Mouse (Mus musculus) brain, embryonic 14.5 days (tissue): ENCODE results near the gene Rnf26.

ENCODE experiments used
- CTCF ChIP-seq: fragments of 200-500 bp; IDR thresholded peaks from 2 replicates; pipeline ENCODE4 v1.5.1; 2012; ENCODE audit warnings: inconsistent platforms, mild to moderate bottlenecking, moderate library complexity, borderline replicate concordance; ENCODE audit not compliant: insufficient read depth, insufficient read length; ENCODE audit errors: extremely low read depth
- POLR2A ChIP-seq: fragments of 200-500 bp; IDR thresholded peaks from 2 replicates; pipeline ENCODE4 v1.6.1; 2012; ENCODE audit warnings: mild to moderate bottlenecking, inconsistent platforms, borderline replicate concordance; ENCODE audit not compliant: poor library complexity, insufficient read depth, insufficient read length, severe bottlenecking; ENCODE audit errors: extremely low read depth

GRCm38 (mm10) chr9:44045884-44046272 lies 67.4 kb downstream of the Rnf26 start:
- no peak for TF ChIP-seq CTCF
- no peak for TF ChIP-seq POLR2A
